Mouse (Mus musculus) Muller cell, postnatal 12 days (primary cell): ENCODE results near the gene Cped1.

Experiments used
- DNase-seq: peaks from one replicate; pipeline ENCODE4 v3.0.0-alpha.2; 2015; ENCODE audit errors: inconsistent ontology term

Cped1 gene

GRCm38 (mm10) chr6:22297028-22297427 lies 311.3 kb downstream of the Cped1 start:
- DNase-seq, result no peak

DNA sequence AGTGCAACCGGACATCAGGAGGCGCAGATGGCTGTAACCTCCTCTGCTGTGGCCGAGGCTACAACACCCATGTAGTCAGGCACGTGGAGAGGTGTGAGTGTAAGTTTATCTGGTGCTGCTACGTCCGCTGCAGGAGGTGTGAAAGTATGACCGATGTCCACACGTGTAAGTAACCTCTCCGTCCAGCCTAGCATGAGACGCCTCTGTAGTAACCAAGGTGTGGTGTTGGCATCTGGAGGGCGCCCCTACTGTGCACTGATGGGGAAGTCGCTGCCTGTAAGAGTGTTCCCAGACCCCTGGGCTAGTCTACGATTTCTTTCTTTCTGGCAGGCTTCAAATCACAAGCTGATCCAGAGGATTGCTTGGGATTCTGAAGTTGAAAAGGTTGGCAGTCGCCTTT lies 312.3 kb downstream of the Cped1 start:
- DNase-seq, result no peak
